Mouse (Mus musculus): ENCODE data around the gene Arih1.

Gene Arih1

GRCm38 (mm10) chr9:59486549-59487065 is at the start of gene Arih1:
Gene Arih1 (minus strand): TSS chr9:59486618.
- peak; percentile 100 for DNase-seq (ENCODE audit: low spot score)

GRCm38 (mm10) chr9:59533889-59534288 is 47.5 kb upstream of the Arih1 start:
- no peak for DNase-seq (ENCODE audit: low spot score)

- no peak for DNase-seq (ENCODE audit: low spot score)
Observed at GRCm38 (mm10) chr9:59533422-59533821, 47.0 kb upstream of the Arih1 start.

GRCm38 (mm10) chr9:59531645-59532044 is 45.2 kb upstream of the Arih1 start:
- no peak for DNase-seq (ENCODE audit: low spot score)

- no peak for DNase-seq (ENCODE audit: low spot score)
Observed at GRCm38 (mm10) chr9:59528274-59528673, 41.9 kb upstream of the Arih1 start.

GRCm38 (mm10) chr9:59527580-59527979 is 41.2 kb upstream of the Arih1 start:
- DNase-seq (ENCODE audit: low spot score): no peak

GRCm38 (mm10) chr9:59526727-59527126 is 40.3 kb upstream of the Arih1 start:
- DNase-seq (ENCODE audit: low spot score): no peak

- DNase-seq (ENCODE audit: low spot score): no peak
Observed at GRCm38 (mm10) chr9:59522906-59523305, 36.5 kb upstream of the Arih1 start.

GRCm38 (mm10) chr9:59519396-59519795 is 33.0 kb upstream of the Arih1 start:
- DNase-seq (ENCODE audit: low spot score): no peak

- DNase-seq (ENCODE audit: low spot score): no peak
Observed at GRCm38 (mm10) chr9:59518976-59519375, 32.6 kb upstream of the Arih1 start.

GRCm38 (mm10) chr9:59517127-59517526 is 30.7 kb upstream of the Arih1 start:
- DNase-seq (ENCODE audit: low spot score): no peak

- DNase-seq (ENCODE audit: low spot score): no peak
Observed at GRCm38 (mm10) chr9:59515069-59515468, 28.7 kb upstream of the Arih1 start.

- DNase-seq (ENCODE audit: low spot score): no peak
Observed at GRCm38 (mm10) chr9:59512381-59512780, 26.0 kb upstream of the Arih1 start.

GRCm38 (mm10) chr9:59508146-59508545 is 21.7 kb upstream of the Arih1 start:
- DNase-seq (ENCODE audit: low spot score): peak; percentile 16

GRCm38 (mm10) chr9:59487331-59487730 is 913 bp upstream of the Arih1 start:
- DNase-seq (ENCODE audit: low spot score): no peak

- DNase-seq (ENCODE audit: low spot score): peak; percentile 55
Observed at GRCm38 (mm10) chr9:59486076-59486518, 321 bp downstream of the Arih1 start.

- peak; percentile 60 for DNase-seq (ENCODE audit: low spot score)
Observed at GRCm38 (mm10) chr9:59485511-59486075, 825 bp downstream of the Arih1 start.

GRCm38 (mm10) chr9:59484760-59485159 is 1.7 kb downstream of the Arih1 start:
- peak; percentile 21 for DNase-seq (ENCODE audit: low spot score)

- DNase-seq (ENCODE audit: low spot score): peak; percentile 21
Observed at GRCm38 (mm10) chr9:59482419-59482818, 4.0 kb downstream of the Arih1 start.

- DNase-seq (ENCODE audit: low spot score): no peak
Observed at GRCm38 (mm10) chr9:59476617-59477016, 9.8 kb downstream of the Arih1 start.

- DNase-seq (ENCODE audit: low spot score): no peak
Observed at GRCm38 (mm10) chr9:59474838-59475237, 11.6 kb downstream of the Arih1 start.

- DNase-seq (ENCODE audit: low spot score): no peak
Observed at GRCm38 (mm10) chr9:59473171-59473570, 13.2 kb downstream of the Arih1 start.

GRCm38 (mm10) chr9:59469446-59469845 is 17.0 kb downstream of the Arih1 start:
- DNase-seq (ENCODE audit: low spot score): no peak

GRCm38 (mm10) chr9:59464293-59464692 is 22.1 kb downstream of the Arih1 start:
- no peak for DNase-seq (ENCODE audit: low spot score)
